Comparison of ENCODE assay signal across 8 mouse cellular contexts in genomic region chr13:58066081-58066495, GRCm38 (mm10). TPM values are rescaled to one million over a fixed set of nuclear protein-coding genes. Genes with fewer than 3 reads are reported as not detected.
A peak's percentile ranks its signal among the peaks of the same experiment; 100 is the strongest.
DNase-seq lines count a peak whose midpoint lies in the region.

No protein-coding gene starts in this region.

- H3K27me3 ChIP-seq in embryonic facial prominence, embryonic 10.5 days (replicated peaks; ENCODE audit: low read depth, poor library complexity, severe bottlenecking), result no peaks in the 10 kb centered on the region
- no peaks in the 10 kb centered on the region for H3K27me3 ChIP-seq in limb, embryonic 10.5 days (ENCODE audit: low read depth, poor library complexity, severe bottlenecking)

- H3K36me3 ChIP-seq in embryonic facial prominence, embryonic 10.5 days (replicated peaks), result no peaks in the 10 kb centered on the region; the same call in 1 of the 2 replicates
- peaks cover 16% of the 10 kb centered on the region for H3K36me3 ChIP-seq in limb, embryonic 10.5 days

- H3K4me3 ChIP-seq in embryonic facial prominence, embryonic 10.5 days, result no peak overlapping the region
- H3K4me3 ChIP-seq in limb, embryonic 10.5 days, result no peak overlapping the region

- H3K4me1 ChIP-seq in embryonic facial prominence, embryonic 10.5 days, result peaks cover 46% of the 10 kb centered on the region
- peaks cover 80% of the 10 kb centered on the region for H3K4me1 ChIP-seq in limb, embryonic 10.5 days

- no peaks in the 10 kb centered on the region for H3K9me3 ChIP-seq in embryonic facial prominence, embryonic 10.5 days
- H3K9me3 ChIP-seq in limb, embryonic 10.5 days (replicated peaks), result no peaks in the 10 kb centered on the region

- peak overlapping the region; percentile 54 for H3K27ac ChIP-seq in embryonic facial prominence, embryonic 10.5 days (replicated peaks)
- H3K27ac ChIP-seq in limb, embryonic 10.5 days, result peak overlapping the region; percentile 85

- 81% methylated on average over 13 of the region's 13 CpGs for WGBS in embryonic facial prominence, embryonic 10.5 days
- 62% methylated on average over 13 of the region's 13 CpGs for WGBS in limb, embryonic 10.5 days

- DNase-seq in kidney, adult 18-20 months, result peak; percentile 43
- no peak for DNase-seq in kidney, postnatal 10 days
- DNase-seq in adrenal gland, adult (ENCODE audit: inconsistent age in 2 of 2, low spot score in 1 of 2), result peak; percentile 66 to 85
- DNase-seq in embryonic facial prominence, embryonic 10.5 days (ENCODE audit: low spot score), result no peak
- DNase-seq in limb, embryonic 10.5 days (ENCODE audit: low spot score), result no peak
- no peak for DNase-seq in T-cell, adult 2 months (ENCODE audit: low spot score)
- no peak for DNase-seq in thymus, adult 18-20 months
- DNase-seq in ovary, postnatal 10 days (ENCODE audit: low spot score), result no peak

RNA-seq across cellular contexts. Expression of gene Klhl3, which starts 47.3 kb away (rescaled TPM):
- 1.7 and 1.8 TPM in 2 replicates for polyA plus RNA-seq in embryonic facial prominence, embryonic 10.5 days (2016; fragmentation: Nextera tagmentation; extraction: Ambion mirVana)
- 2.1 and 3.2 TPM in 2 replicates for polyA plus RNA-seq in limb, embryonic 10.5 days (2016; fragmentation: Nextera tagmentation; extraction: Ambion mirVana)

Comparison
In these comparisons a context has a peak if more than half of its experiments do, and no peak if none do; other contexts are left out.
1. DNase-seq: peak in kidney, adult 18-20 months (single experiment) and adrenal gland, adult (2 of 2); none in kidney, postnatal 10 days (single experiment), embryonic facial prominence, embryonic 10.5 days (single experiment), limb, embryonic 10.5 days (single experiment), T-cell, adult 2 months (single experiment), thymus, adult 18-20 months (0 of 2) and ovary, postnatal 10 days (single experiment).